Mouse (Mus musculus): ENCODE data around the gene Wnt8b.
"Not testable (repeated sequence)": the region's sequence is repeated elsewhere in the genome, so short reads cannot be mapped to it uniquely, and the experiment has no call there.

Gene Wnt8b

GRCm38 (mm10) chr19:44493128-44493527, at the start of gene Wnt8b:
TSS of gene Wnt8b (plus strand) at chr19:44493472.
- in situ Hi-C loops (cut with MseI, MboI), result no loop called here

GRCm38 (mm10) chr19:44445755-44446154, 47.5 kb upstream of the Wnt8b start:
- in situ Hi-C loops (cut with MseI, MboI), result no loop called here

- in situ Hi-C loops (cut with MseI, MboI), result no loop called here
Measured at GRCm38 (mm10) chr19:44447927-44448326, 45.3 kb upstream of the Wnt8b start.

- in situ Hi-C loops (cut with MseI, MboI), result no loop called here
Measured at GRCm38 (mm10) chr19:44454862-44455261, 38.4 kb upstream of the Wnt8b start.

GRCm38 (mm10) chr19:44455356-44455755, 37.9 kb upstream of the Wnt8b start:
- in situ Hi-C loops (cut with MseI, MboI), result no loop called here

GRCm38 (mm10) chr19:44457359-44458055, 35.8 kb upstream of the Wnt8b start:
- in situ Hi-C loops (cut with MseI, MboI), result no loop called here

- in situ Hi-C loops (cut with MseI, MboI), result no loop called here
Measured at GRCm38 (mm10) chr19:44458696-44459095, 34.6 kb upstream of the Wnt8b start.

GRCm38 (mm10) chr19:44460441-44460840, 32.8 kb upstream of the Wnt8b start:
- in situ Hi-C loops (cut with MseI, MboI), result no loop called here

GRCm38 (mm10) chr19:44461500-44461899, 31.8 kb upstream of the Wnt8b start:
- in situ Hi-C loops (cut with MseI, MboI), result no loop called here

GRCm38 (mm10) chr19:44462141-44462540, 31.1 kb upstream of the Wnt8b start:
- in situ Hi-C loops (cut with MseI, MboI), result no loop called here

GRCm38 (mm10) chr19:44465960-44466525, 27.2 kb upstream of the Wnt8b start:
- in situ Hi-C loops (cut with MseI, MboI), result not testable (repeated sequence)

GRCm38 (mm10) chr19:44474158-44474557, 19.1 kb upstream of the Wnt8b start:
- in situ Hi-C loops (cut with MseI, MboI), result loop anchor here (10.0 kb wide), 2 partner anchors 61 to 99 kb away; no protein-coding TSS in a partner anchor

GRCm38 (mm10) chr19:44475268-44475667, 18.0 kb upstream of the Wnt8b start:
- in situ Hi-C loops (cut with MseI, MboI), result loop anchor here (10.0 kb wide), 2 partner anchors 60 to 100 kb away; no protein-coding TSS in a partner anchor

- in situ Hi-C loops (cut with MseI, MboI), result loop anchor here (10.0 kb wide), 2 partner anchors 58 to 102 kb away; no protein-coding TSS in a partner anchor
Measured at GRCm38 (mm10) chr19:44476541-44476940, 16.7 kb upstream of the Wnt8b start.

GRCm38 (mm10) chr19:44487266-44487665, 6.0 kb upstream of the Wnt8b start:
- in situ Hi-C loops (cut with MseI, MboI), result no loop called here

GRCm38 (mm10) chr19:44496511-44496910, 3.2 kb downstream of the Wnt8b start:
- in situ Hi-C loops (cut with MseI, MboI), result no loop called here

GRCm38 (mm10) chr19:44496941-44497340, 3.7 kb downstream of the Wnt8b start:
- in situ Hi-C loops (cut with MseI, MboI), result no loop called here

- in situ Hi-C loops (cut with MseI, MboI), result no loop called here
Measured at GRCm38 (mm10) chr19:44498936-44499335, 5.7 kb downstream of the Wnt8b start.

- in situ Hi-C loops (cut with MseI, MboI), result no loop called here
Measured at GRCm38 (mm10) chr19:44500240-44500639, 7.0 kb downstream of the Wnt8b start.

GRCm38 (mm10) chr19:44501925-44502324, 8.7 kb downstream of the Wnt8b start:
- in situ Hi-C loops (cut with MseI, MboI), result no loop called here

GRCm38 (mm10) chr19:44502741-44503140, 9.5 kb downstream of the Wnt8b start:
- in situ Hi-C loops (cut with MseI, MboI), result no loop called here

GRCm38 (mm10) chr19:44510534-44511175, 17.4 kb downstream of the Wnt8b start:
- in situ Hi-C loops (cut with MseI, MboI), result no loop called here

Measured in mouse trophoblast stem cell (cell line).